ENCODE assay signal across 9 mouse cellular contexts in genomic region chr12:85417845-85418244, GRCm38 (mm10). TPM values are rescaled to one million over a fixed set of nuclear protein-coding genes. Genes with fewer than 3 reads are reported as not detected.
DNase-seq lines count a peak whose midpoint lies in the region; ATAC-seq and TF ChIP-seq lines count a peak whose summit lies in the region.
"Had no signal": no experiment of that assay in that cellular context is flagged by ENCODE, and none has a peak within 500 bp of the region (broad histone marks: within the 10 kb centered on the region; RNA-seq: fewer than 3 reads in every experiment).

No protein-coding gene starts in this region.

- no peak for TF ChIP-seq CTCF in hindbrain, postnatal 0 days (IDR thresholded peaks at IDR 0.05; ENCODE audit: low read depth)

- DNase-seq in kidney, adult 11 months = peak; percentile 52
- peak; percentile 60 for DNase-seq in kidney, adult 9 months
- DNase-seq in natural killer cell, adult 2 months (ENCODE audit: low spot score in 2 of 2) = peak; percentile 12 to 13
- no peak for DNase-seq in frontal cortex, adult 2 months (ENCODE audit: extremely low spot score in 1 of 2, low spot score in 1 of 2)
- no peak for DNase-seq in hindbrain, postnatal 0 days (ENCODE audit: low spot score)
- DNase-seq: midbrain, embryonic 14.5 days had no signal

- H3K27ac ChIP-seq in kidney, embryonic 16.5 days (ENCODE audit: low read length) = no peak overlapping the region
- no peak overlapping the region for H3K27ac ChIP-seq in hindbrain, postnatal 0 days

- H3K4me2 ChIP-seq in kidney, embryonic 16.5 days (replicated peaks; ENCODE audit: low read depth, low read length) = no peak overlapping the region
- no peak overlapping the region for H3K4me2 ChIP-seq in hindbrain, postnatal 0 days (ENCODE audit: low read depth, low read length)

- no peak overlapping the region for H3K9ac ChIP-seq in kidney, embryonic 16.5 days (replicated peaks; ENCODE audit: low read length)
- H3K9ac ChIP-seq in hindbrain, postnatal 0 days (replicated peaks; ENCODE audit: low read length) = no peak overlapping the region

- 74% methylated on average over 9 of the region's 9 CpGs for WGBS in kidney, embryonic 16.5 days
- WGBS in hindbrain, postnatal 0 days = 70% methylated on average over 9 of the region's 9 CpGs

- no peaks in the 10 kb centered on the region for H3K4me1 ChIP-seq in kidney, embryonic 16.5 days (ENCODE audit: insufficient read depth, low read length)
- no peaks in the 10 kb centered on the region for H3K4me1 ChIP-seq in hindbrain, postnatal 0 days (ENCODE audit: insufficient read depth, low read length)

- H3K9me3 ChIP-seq in kidney, embryonic 16.5 days (ENCODE audit: low read length) = no peaks in the 10 kb centered on the region
- no peaks in the 10 kb centered on the region for H3K9me3 ChIP-seq in hindbrain, postnatal 0 days (ENCODE audit: low read length)

- H3K4me3 ChIP-seq in kidney, embryonic 16.5 days (ENCODE audit: low read length) = no peak overlapping the region
- H3K4me3 ChIP-seq in hindbrain, postnatal 0 days (ENCODE audit: low read length) = no peak overlapping the region

- no peak for ATAC-seq in kidney, embryonic 16.5 days (ENCODE audit: low FRiP score, low TSS enrichment)
- peak; percentile 49 for ATAC-seq in activated CD4-positive, CD25-positive, alpha-beta regulatory T cell, adult 4 months
- ATAC-seq in erythroblast, adult 5-6 weeks (replicated peaks; ENCODE audit: low FRiP score, poor library complexity, severe bottlenecking) = no peak
- no peak for ATAC-seq in hindbrain, postnatal 0 days

- H3K36me3 ChIP-seq in kidney, embryonic 16.5 days (ENCODE audit: insufficient read depth, low read length) = no peaks in the 10 kb centered on the region
- no peaks in the 10 kb centered on the region for H3K36me3 ChIP-seq in hindbrain, postnatal 0 days (ENCODE audit: insufficient read depth, low read length)

- H3K27me3 ChIP-seq in kidney, embryonic 16.5 days (ENCODE audit: insufficient read depth, low read length) = no peaks in the 10 kb centered on the region
- no peaks in the 10 kb centered on the region for H3K27me3 ChIP-seq in hindbrain, postnatal 0 days (ENCODE audit: insufficient read depth, low read length)

RNA-seq across cellular contexts. Expression of gene Tmed10, which starts 43.2 kb away (rescaled TPM):
- polyA plus RNA-seq in kidney, embryonic 16.5 days (2015; fragmentation: Nextera tagmentation; extraction: Ambion mirVana) = 347 and 350 TPM in 2 replicates
- polyA plus RNA-seq in activated CD4-positive, CD25-positive, alpha-beta regulatory T cell, adult 4 months (2017; shearing (Covaris generic)) = 100 to 1,000 TPM; 186 to 204 TPM
- polyA plus RNA-seq in frontal cortex, adult 2 months (2012; rRNA removed) = 128 and 136 TPM in 2 replicates
- total RNA-seq in erythroblast, adult 5-6 weeks (2015; ENCODE audit: low replicate concordance) = 79.6 and 96.5 TPM in 2 replicates
- 29.9 and 45.4 TPM in 2 replicates for total RNA-seq in erythroblast, adult 5-6 weeks (2017; ENCODE audit: low replicate concordance)
- total RNA-seq in hindbrain, postnatal 0 days (2014; rRNA removed) = 55.0 and 59.3 TPM in 2 replicates
- 222 and 224 TPM in 2 replicates for polyA plus RNA-seq in hindbrain, postnatal 0 days (2015; fragmentation: Nextera tagmentation; extraction: Ambion mirVana)

RNA-seq across cellular contexts. Expression of gene Fos, which starts 55.8 kb away (rescaled TPM):
- 2.7 and 3.5 TPM in 2 replicates for polyA plus RNA-seq in kidney, embryonic 16.5 days (2015; fragmentation: Nextera tagmentation; extraction: Ambion mirVana)
- 1 to 10 TPM; 6.7 to 9.6 TPM for polyA plus RNA-seq in activated CD4-positive, CD25-positive, alpha-beta regulatory T cell, adult 4 months (2017; shearing (Covaris generic))
- 38.0 and 106 TPM in 2 replicates for polyA plus RNA-seq in frontal cortex, adult 2 months (2012; rRNA removed)
- total RNA-seq in erythroblast, adult 5-6 weeks (2015; ENCODE audit: low replicate concordance) = 40.3 and 41.9 TPM in 2 replicates
- 25.0 and 32.1 TPM in 2 replicates for total RNA-seq in erythroblast, adult 5-6 weeks (2017; ENCODE audit: low replicate concordance)
- total RNA-seq in hindbrain, postnatal 0 days (2014; rRNA removed) = 20.7 and 23.4 TPM in 2 replicates
- polyA plus RNA-seq in hindbrain, postnatal 0 days (2015; fragmentation: Nextera tagmentation; extraction: Ambion mirVana) = 12.1 and 13.5 TPM in 2 replicates

Comparison
In these comparisons a context has a peak if more than half of its experiments do, and no peak if none do; other contexts are left out.
1. DNase-seq: peak in kidney, adult 11 months (single experiment), kidney, adult 9 months (single experiment) and natural killer cell, adult 2 months (2 of 2); none in frontal cortex, adult 2 months (0 of 2) and hindbrain, postnatal 0 days (single experiment).